Mouse (Mus musculus) kidney, adult 2 months (tissue): ENCODE results near the gene Prpf8.

ENCODE experiments used
- CTCF ChIP-seq: fragments of 200-500 bp; conservative IDR thresholded peaks from 2 replicates; pipeline ENCODE4 v1.5.1; 2011; ENCODE audit warnings: low read depth, mild to moderate bottlenecking, control low read depth, low read length, moderate library complexity, mixed read lengths; ENCODE audit not compliant: insufficient read depth, insufficient read length
- POLR2A ChIP-seq: fragments of 200-500 bp; IDR thresholded peaks from one replicate; pipeline ENCODE4 v1.6.1; 2011; ENCODE audit warnings: low read depth, low read length, control low read depth

DNA sequence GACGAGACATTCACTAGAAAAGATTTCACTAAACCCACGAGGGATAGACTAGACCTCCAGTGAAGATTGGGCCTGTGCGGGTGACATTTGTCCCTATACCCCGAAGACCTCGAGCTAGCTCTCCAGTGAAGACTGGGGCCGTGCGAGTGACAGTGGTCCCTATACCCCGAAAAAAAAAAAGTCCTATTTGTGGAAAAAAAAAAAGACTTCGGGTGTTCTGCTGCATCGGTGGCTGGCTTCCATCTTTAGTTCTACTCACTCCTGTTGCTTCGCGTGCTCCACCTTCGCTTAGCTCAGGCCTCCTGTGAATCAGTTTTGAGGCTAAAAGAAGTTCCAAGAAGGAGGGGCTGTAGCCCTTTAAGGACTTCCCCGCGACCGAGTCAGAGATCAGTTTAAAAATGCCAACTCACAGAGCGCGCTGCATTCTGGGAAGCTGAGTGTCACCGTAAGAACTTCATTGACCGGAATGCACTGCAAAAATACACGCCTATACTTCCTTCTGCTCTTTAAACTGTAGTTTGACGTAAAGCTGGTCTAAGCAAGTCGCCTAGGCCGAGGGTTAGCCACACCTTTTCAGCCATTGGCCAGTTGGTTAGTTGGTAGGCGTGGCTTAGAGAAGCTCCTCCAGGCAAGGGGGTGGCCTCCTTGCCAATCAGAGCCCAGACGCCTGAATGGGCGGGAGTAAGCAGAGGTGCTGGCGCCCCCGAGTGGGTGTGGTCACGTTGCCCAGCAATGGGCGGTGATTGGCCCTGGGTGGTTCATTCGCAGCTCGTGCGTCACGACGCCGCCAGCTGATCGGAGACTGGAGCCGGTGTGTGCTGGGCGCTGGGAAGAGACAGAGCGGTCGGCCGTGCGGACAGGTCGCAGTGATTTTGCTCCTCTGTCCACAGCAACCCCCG is 25.5 kb upstream of the Prpf8 start, which contains the start of gene Tlcd2:
- peak; percentile 99 for TF ChIP-seq POLR2A
- no peak for TF ChIP-seq CTCF
